Mouse (Mus musculus) neural tube, embryonic 13.5 days (tissue): ENCODE data around the gene Fermt2. TPM values are rescaled to one million over a fixed set of nuclear protein-coding genes. Genes with fewer than 3 reads are reported as not detected.
"Not testable (repeated sequence)": the region's sequence is repeated elsewhere in the genome, so short reads cannot be mapped to it uniquely, and the experiment has no call there.

ENCODE experiments used
- ATAC-seq: fragments of 200-750 bp; cut with Nextera tagmentation; 2 replicates; pipeline ENCODE4 v1.8.0; 2017; ENCODE audit warnings: low read depth, mild to moderate bottlenecking, moderate TSS enrichment, moderate library complexity
- H3K27ac ChIP-seq: fragments of 300-500 bp; sonication (generic); replicated peaks from 2 replicates; pipeline ENCODE4 v1.5.1; 2015; ENCODE audit warnings: moderate library complexity, mild to moderate bottlenecking, inconsistent platforms
- H3K27me3 ChIP-seq: fragments of 300-500 bp; sonication (generic); 2 replicates; pipeline ENCODE4 v1.6.1; 2015; ENCODE audit warnings: mild to moderate bottlenecking, inconsistent platforms
- H3K36me3 ChIP-seq: fragments of 300-500 bp; sonication (generic); 2 replicates; pipeline ENCODE4 v1.6.1; 2015; ENCODE audit warnings: mild to moderate bottlenecking, inconsistent platforms
- H3K4me1 ChIP-seq: fragments of 300-500 bp; sonication (generic); replicated peaks from 2 replicates; pipeline ENCODE4 v1.6.1; 2015; ENCODE audit warnings: inconsistent platforms
- H3K4me2 ChIP-seq: fragments of 300-500 bp; sonication (generic); 2 replicates; pipeline ENCODE4 v1.6.1; 2015; ENCODE audit warnings: inconsistent platforms, mild to moderate bottlenecking, moderate library complexity
- H3K4me3 ChIP-seq: fragments of 300-500 bp; sonication (generic); 2 replicates; pipeline ENCODE4 v1.5.1; 2015; ENCODE audit warnings: mild to moderate bottlenecking, inconsistent platforms
- H3K9ac ChIP-seq: fragments of 300-500 bp; sonication (generic); 2 replicates; pipeline ENCODE4 v1.6.1; 2015; ENCODE audit warnings: moderate library complexity, mild to moderate bottlenecking, inconsistent platforms
- H3K9me3 ChIP-seq: fragments of 300-500 bp; sonication (generic); 2 replicates; pipeline ENCODE4 v1.6.1; 2016; ENCODE audit warnings: inconsistent platforms
- whole genome bisulfite sequencing: fragments of 180-500 bp; shearing (Covaris S2); methylation state at CpG from one replicate; pipeline ENCODE4 v1.1.7; 2015; 5-methylcytosine and 5-hydroxymethylcytosine counted together
- polyA plus RNA-seq: library from polyadenylated mRNA; unstranded; fragments of >200 nt; fragmentation: Nextera tagmentation; extraction: Ambion mirVana; gene quantifications from 2 replicates; pipeline ENCODE4 v1.2.1, GENCODE M21; 2015

Fermt2 gene
- polyA plus RNA-seq, 1 experiment from 2014 or later, result 85.0 TPM

DNA sequence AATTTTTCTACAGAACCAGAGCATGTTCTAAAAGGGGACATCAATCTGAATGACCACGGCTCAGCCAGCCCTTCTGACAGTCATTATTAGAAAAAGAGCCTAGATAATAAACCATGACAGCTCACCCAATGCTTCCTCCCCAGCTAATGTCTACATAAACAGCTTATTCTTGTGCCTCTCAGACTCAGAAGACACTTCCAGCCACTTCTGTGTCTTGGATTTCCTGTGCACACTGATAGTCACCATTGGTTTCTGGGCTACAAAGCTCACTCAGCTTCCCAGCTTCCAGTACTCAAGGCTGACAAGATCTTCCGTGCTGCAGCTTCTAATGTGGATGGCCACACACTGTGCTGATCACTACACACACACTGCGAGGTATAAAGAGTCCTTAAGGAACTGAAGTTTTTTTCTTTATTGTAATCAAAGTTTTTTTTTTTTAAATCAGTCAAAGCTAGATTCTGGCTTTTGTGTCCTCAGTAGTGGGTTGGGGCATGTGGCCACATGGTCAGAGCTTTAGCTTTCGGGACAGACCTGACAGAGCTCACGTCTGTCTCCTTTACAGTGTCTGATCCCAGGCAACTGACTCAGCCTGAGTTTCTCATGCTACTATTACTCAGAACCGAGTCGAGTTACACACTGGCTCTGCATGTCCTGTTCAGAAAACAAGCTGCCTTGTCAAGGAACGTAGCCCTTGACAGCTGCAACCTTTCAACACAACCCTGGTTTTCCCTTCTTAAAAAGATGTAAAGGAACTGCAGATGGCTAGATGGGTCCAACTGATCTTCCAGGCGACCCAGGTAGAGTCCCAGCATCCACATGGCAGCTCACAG lies 50.7 kb downstream of the Fermt2 start:
- no peaks in the 10 kb centered on the region for H3K27me3 ChIP-seq
- peaks cover 35% of the 10 kb centered on the region for H3K36me3 ChIP-seq
- H3K9ac ChIP-seq, result no peak overlapping the region
- H3K4me2 ChIP-seq, result no peak overlapping the region
- peak overlapping the region; percentile 18; the same call in 1 of the 2 replicates for H3K27ac ChIP-seq
- peaks cover 13% of the 10 kb centered on the region for H3K4me1 ChIP-seq
- 65% methylated on average over 9 of the region's 9 CpGs for WGBS
- H3K4me3 ChIP-seq, result no peak overlapping the region
- H3K9me3 ChIP-seq, result no peaks in the 10 kb centered on the region
- 0 out of 2 replicates have a peak, but pooled peaks have one; percentile 50 for ATAC-seq

DNA sequence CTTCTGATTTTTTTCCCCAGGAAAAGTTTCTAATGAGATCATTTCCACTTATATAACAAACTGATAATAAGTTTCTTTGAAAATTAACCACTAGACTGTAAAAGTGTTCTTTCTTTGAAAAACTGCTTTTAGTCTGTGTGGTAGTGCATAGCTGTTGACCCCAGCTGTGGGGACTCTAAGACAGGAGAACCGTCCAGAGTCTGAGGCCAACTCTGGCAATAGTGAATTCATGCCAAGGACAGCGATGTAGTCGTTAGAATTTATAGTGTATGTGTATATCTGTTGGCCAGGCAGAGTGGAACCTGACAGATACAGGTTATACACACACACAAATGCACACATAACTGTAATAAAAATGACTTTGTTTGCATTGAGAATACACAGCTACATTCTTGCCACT lies 51.4 kb downstream of the Fermt2 start:
- Histone ChIP-seq H3K9ac (no peak overlapping the region), H3K4me3 (no peak overlapping the region), H3K4me1 (peaks cover 13% of the 10 kb centered on the region), H3K36me3 (peaks cover 38% of the 10 kb centered on the region), H3K4me2 (no peak overlapping the region), H3K27me3 (no peaks in the 10 kb centered on the region), H3K27ac (no peak overlapping the region; the same call in 1 of the 2 replicates), H3K9me3 (no peaks in the 10 kb centered on the region)
- 58% methylated on average over 3 of the region's 3 CpGs for WGBS
- no peak for ATAC-seq

- Histone ChIP-seq H3K4me1 (peaks cover 13% of the 10 kb centered on the region), H3K36me3 (peaks cover 40% of the 10 kb centered on the region), H3K9me3 (no peaks in the 10 kb centered on the region), H3K9ac (no peak overlapping the region), H3K4me3 (no peak overlapping the region), H3K4me2 (no peak overlapping the region), H3K27ac (no peak overlapping the region), H3K27me3 (no peaks in the 10 kb centered on the region)
- ATAC-seq, result no peak
- 59% methylated on average over 8 of the region's 8 CpGs for WGBS
These were observed 52.3 kb downstream of the Fermt2 start for GRCm38 (mm10) chr14:45477651-45478050.

DNA sequence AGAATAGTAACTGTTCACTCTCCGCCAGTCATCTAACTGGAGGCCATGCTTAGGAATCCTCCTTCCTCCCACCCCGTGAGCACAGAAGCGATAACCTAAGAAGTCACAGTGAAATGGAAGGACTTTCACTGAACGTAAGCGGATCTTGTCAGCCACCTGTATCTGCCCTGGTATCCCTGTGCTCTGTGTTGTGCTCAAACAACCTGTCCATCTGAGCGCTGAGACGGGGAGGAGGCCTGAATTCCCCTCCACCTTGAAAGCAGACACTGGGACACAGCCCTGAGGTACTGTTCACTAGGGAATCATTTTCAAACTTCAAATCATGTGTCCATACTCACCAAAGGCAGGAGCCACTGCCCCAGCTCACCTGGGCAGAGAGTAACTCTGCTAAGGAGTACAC lies 52.9 kb downstream of the Fermt2 start:
- Histone ChIP-seq H3K9me3 (no peaks in the 10 kb centered on the region), H3K36me3 (peaks cover 40% of the 10 kb centered on the region), H3K4me2 (no peak overlapping the region), H3K4me3 (no peak overlapping the region), H3K27ac (no peak overlapping the region), H3K27me3 (no peaks in the 10 kb centered on the region), H3K4me1 (peaks cover 13% of the 10 kb centered on the region), H3K9ac (no peak overlapping the region)
- ATAC-seq, result no peak
- 91% methylated on average over 7 of the region's 7 CpGs for WGBS

DNA sequence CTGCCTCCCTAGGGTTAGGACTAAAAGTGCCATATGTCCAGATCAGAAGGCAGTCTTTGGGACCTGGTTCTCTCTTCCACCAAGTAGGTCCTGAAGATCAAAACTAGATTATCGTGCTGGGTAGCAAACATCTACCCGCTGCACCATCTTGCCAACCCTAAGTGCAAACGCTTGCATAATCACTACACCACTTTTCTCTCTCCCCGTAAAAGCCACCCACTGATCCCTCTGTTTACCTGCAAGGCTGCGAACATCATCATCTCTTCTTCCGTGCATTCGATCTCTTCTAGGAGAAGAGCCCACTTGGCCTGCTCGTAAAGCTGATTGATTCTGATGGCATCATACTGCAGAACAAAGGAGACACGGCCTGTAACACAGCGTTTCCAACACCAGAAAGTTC lies 57.4 kb downstream of the Fermt2 start:
- no peak overlapping the region for H3K27ac ChIP-seq
- ATAC-seq, result no peak
- 89% methylated on average over 10 of the region's 10 CpGs for whole genome bisulfite sequencing
- H3K4me2 ChIP-seq, result no peak overlapping the region
- H3K4me3 ChIP-seq, result no peak overlapping the region
- H3K9ac ChIP-seq, result no peak overlapping the region
- no peaks in the 10 kb centered on the region for H3K27me3 ChIP-seq
- H3K36me3 ChIP-seq, result peaks cover 55% of the 10 kb centered on the region
- no peaks in the 10 kb centered on the region for H3K4me1 ChIP-seq
- no peaks in the 10 kb centered on the region for H3K9me3 ChIP-seq

GRCm38 (mm10) chr14:45469446-45469845 lies 60.5 kb downstream of the Fermt2 start:
- ATAC-seq, result no peak
- H3K4me3 ChIP-seq, result no peak overlapping the region
- 0 out of 2 replicates have a peak, but pooled peaks cover 3% of the 10 kb centered on the region for H3K4me1 ChIP-seq
- no peak overlapping the region for H3K4me2 ChIP-seq
- H3K27me3 ChIP-seq, result no peaks in the 10 kb centered on the region
- peaks cover 74% of the 10 kb centered on the region for H3K36me3 ChIP-seq
- H3K27ac ChIP-seq, result no peak overlapping the region
- 92% methylated on average over 8 of the region's 8 CpGs for WGBS
- no peaks in the 10 kb centered on the region for H3K9me3 ChIP-seq
- H3K9ac ChIP-seq, result no peak overlapping the region

- H3K4me2 ChIP-seq, H3K27ac ChIP-seq, ATAC-seq, H3K9ac ChIP-seq, H3K9me3 ChIP-seq, H3K27me3 ChIP-seq, H3K4me3 ChIP-seq: not testable (repeated sequence)
- Histone ChIP-seq H3K4me1 (peaks cover 25% of the 10 kb centered on the region), H3K36me3 (peaks cover 69% of the 10 kb centered on the region)
- WGBS, result 90% methylated on average over 8 of the region's 8 CpGs
These were observed 63.5 kb downstream of the Fermt2 start for GRCm38 (mm10) chr14:45466371-45466770.

GRCm38 (mm10) chr14:45464036-45465035 lies 65.6 kb downstream of the Fermt2 start:
- H3K4me1 ChIP-seq, result peaks cover 25% of the 10 kb centered on the region
- ATAC-seq, result no peak
- no peaks in the 10 kb centered on the region for H3K27me3 ChIP-seq
- peaks cover 66% of the 10 kb centered on the region for H3K36me3 ChIP-seq
- no peak overlapping the region for H3K9ac ChIP-seq
- H3K4me2 ChIP-seq, result no peak overlapping the region
- H3K27ac ChIP-seq, result no peak overlapping the region
- H3K4me3 ChIP-seq, result no peak overlapping the region
- 66% methylated on average over 19 of the region's 19 CpGs for WGBS
- no peaks in the 10 kb centered on the region for H3K9me3 ChIP-seq

DNA sequence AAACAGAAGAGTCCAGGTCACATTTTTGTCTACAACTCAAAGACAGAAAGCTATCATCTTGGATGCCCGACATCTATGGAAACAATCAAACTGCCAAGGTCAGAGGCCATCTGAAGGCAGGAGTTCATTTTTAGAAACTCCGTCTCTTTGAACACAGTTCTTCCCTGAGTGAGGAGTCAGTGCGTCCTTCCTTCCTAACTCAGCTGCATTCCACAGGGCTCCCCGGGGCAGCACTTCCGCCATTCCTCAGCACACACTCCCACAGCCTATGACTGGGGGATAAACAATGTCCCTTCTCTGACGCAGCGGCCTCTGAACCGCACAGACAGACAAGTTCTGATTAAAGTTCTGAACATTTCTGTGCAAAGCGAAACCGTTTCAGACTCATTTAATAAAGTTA lies 66.3 kb downstream of the Fermt2 start:
- Histone ChIP-seq H3K4me3 (no peak overlapping the region), H3K27me3 (no peaks in the 10 kb centered on the region), H3K9ac (peak overlapping the region; percentile 58), H3K27ac (peak overlapping the region; percentile 80), H3K4me1 (peaks cover 25% of the 10 kb centered on the region), H3K4me2 (no peak overlapping the region), H3K36me3 (peaks cover 63% of the 10 kb centered on the region), H3K9me3 (no peaks in the 10 kb centered on the region)
- 15% methylated on average over 10 of the region's 10 CpGs for WGBS
- no peak for ATAC-seq

GRCm38 (mm10) chr14:45462875-45463475 lies 66.9 kb downstream of the Fermt2 start:
- H3K9me3 ChIP-seq, result no peaks in the 10 kb centered on the region
- peaks cover 67% of the 10 kb centered on the region for H3K36me3 ChIP-seq
- ATAC-seq, result peak; percentile 57; the same call in 1 of the 2 replicates
- peaks cover 25% of the 10 kb centered on the region for H3K4me1 ChIP-seq
- H3K9ac ChIP-seq, result peak overlapping the region; percentile 58
- WGBS, result 27% methylated on average over 10 of the region's 10 CpGs
- H3K27me3 ChIP-seq, result no peaks in the 10 kb centered on the region
- no peak overlapping the region for H3K4me2 ChIP-seq
- H3K4me3 ChIP-seq, result no peak overlapping the region
- H3K27ac ChIP-seq, result peak overlapping the region; percentile 80

- H3K4me3 ChIP-seq, result no peak overlapping the region
- peak; percentile 90 for ATAC-seq
- H3K4me2 ChIP-seq, result no peak overlapping the region
- 19% methylated on average over 6 of the region's 6 CpGs for WGBS
- no peaks in the 10 kb centered on the region for H3K9me3 ChIP-seq
- no peaks in the 10 kb centered on the region for H3K27me3 ChIP-seq
- H3K36me3 ChIP-seq, result peaks cover 61% of the 10 kb centered on the region
- peak overlapping the region; percentile 80 for H3K27ac ChIP-seq
- peak overlapping the region; percentile 58; the same call in 1 of the 2 replicates for H3K9ac ChIP-seq
- peaks cover 25% of the 10 kb centered on the region for H3K4me1 ChIP-seq
These were observed 67.5 kb downstream of the Fermt2 start for GRCm38 (mm10) chr14:45462374-45462773.
